Mouse (Mus musculus) brain, embryonic 14.5 days (tissue): ENCODE measurements around the gene Zfp385a. TPM values are rescaled to one million over a fixed set of nuclear protein-coding genes. Genes with fewer than 3 reads are reported as not detected.

Experiments used
- DNase-seq: peaks from one replicate; pipeline ENCODE4 v3.0.0-alpha.2; 2011; ENCODE audit warnings: low read depth
- CTCF ChIP-seq: fragments of 200-500 bp; IDR thresholded peaks from 2 replicates; pipeline ENCODE4 v1.5.1; 2012; ENCODE audit warnings: inconsistent platforms, mild to moderate bottlenecking, moderate library complexity, borderline replicate concordance; ENCODE audit not compliant: insufficient read depth, insufficient read length; ENCODE audit errors: extremely low read depth
- POLR2A ChIP-seq: fragments of 200-500 bp; IDR thresholded peaks from 2 replicates; pipeline ENCODE4 v1.6.1; 2012; ENCODE audit warnings: mild to moderate bottlenecking, inconsistent platforms, borderline replicate concordance; ENCODE audit not compliant: poor library complexity, insufficient read depth, insufficient read length, severe bottlenecking; ENCODE audit errors: extremely low read depth
- polyA plus RNA-seq: library from polyadenylated mRNA; depleted of rRNA; stranded (reverse); fragments of >200 nt; gene quantifications from 2 replicates; pipeline ENCODE4 v1.2.3, GENCODE M21; 2012

Zfp385a gene
- polyA plus RNA-seq, 1 experiment: 37.5 TPM

DNA sequence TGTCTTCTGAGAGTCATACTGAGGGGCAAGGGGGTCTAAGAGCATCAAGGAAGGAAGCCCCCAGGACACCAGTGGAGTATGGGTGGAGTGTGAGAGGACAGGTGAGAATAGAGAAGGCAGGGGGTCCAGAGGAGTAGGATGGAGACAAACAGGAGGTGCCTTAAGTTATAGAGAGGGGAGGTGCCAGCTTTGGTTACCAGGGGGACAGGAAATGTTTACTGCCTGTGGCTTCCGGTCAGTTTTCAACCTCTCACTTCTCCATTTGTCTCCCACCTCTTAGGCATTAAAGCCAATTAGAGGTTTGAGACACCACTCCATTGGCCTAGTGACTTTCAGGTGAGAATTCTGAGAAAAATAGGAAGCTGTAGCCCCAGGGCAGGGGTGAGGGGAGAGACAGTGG, 21.4 kb upstream of the Zfp385a start:
- TF ChIP-seq CTCF (no peak), POLR2A (no peak)
- no peak for DNase-seq

DNA sequence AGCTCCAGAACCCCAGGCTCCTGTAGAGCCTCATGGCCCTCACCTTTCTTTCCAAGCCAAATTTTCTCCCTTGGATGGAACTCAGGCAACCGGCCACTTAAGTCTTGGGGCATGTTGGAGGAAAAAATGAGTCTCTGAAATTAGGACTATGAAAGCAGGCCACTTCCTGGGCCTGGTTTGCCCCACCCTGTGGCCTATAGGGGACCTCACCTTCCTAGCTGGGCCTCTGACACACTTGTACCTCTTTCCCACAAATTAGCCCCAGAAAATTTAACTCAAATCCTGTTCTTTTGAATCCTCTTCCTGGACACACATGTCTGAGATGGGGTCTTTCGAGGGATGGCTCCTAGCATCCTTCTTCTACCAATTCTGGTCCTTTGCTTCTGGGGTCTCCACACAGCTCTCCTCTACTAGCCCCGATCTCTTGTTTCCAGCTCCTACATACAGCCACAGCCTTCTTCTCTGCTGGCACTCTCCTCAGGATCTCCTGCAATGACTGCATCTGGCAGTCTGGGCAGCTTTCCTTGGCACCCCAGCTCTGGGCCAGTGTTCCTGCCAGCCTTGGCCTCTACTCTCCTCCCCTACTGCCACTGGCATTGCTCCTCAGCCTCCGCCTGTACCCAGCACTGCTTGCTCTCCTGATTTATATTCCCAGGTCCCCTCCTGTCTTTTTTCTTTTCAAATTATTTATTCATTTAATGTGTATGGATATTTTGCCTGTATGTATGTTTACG, 20.1 kb upstream of the Zfp385a start:
- no peak for DNase-seq
- TF ChIP-seq CTCF (no peak), POLR2A (no peak)

DNA sequence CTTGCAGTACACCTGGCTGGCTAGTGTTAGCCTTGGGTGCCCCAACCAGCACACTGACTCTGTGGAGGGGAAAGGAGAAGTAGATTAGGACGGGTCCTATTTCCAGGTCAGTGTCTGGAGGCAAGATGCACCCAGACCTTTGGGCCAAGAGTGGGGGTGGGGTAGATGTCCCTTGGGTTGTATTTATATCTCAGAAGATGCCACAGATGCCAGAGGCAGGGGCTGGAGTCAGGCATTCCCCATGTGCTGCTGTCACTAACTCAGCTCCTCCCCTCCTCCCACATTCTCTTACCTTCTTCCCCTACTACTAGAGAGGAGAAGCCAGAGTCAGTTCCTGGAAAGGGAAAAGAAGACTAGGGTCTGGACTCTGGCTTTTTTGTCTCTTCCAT, 19.2 kb upstream of the Zfp385a start:
- TF ChIP-seq POLR2A: no peak
- TF ChIP-seq CTCF: no peak

DNA sequence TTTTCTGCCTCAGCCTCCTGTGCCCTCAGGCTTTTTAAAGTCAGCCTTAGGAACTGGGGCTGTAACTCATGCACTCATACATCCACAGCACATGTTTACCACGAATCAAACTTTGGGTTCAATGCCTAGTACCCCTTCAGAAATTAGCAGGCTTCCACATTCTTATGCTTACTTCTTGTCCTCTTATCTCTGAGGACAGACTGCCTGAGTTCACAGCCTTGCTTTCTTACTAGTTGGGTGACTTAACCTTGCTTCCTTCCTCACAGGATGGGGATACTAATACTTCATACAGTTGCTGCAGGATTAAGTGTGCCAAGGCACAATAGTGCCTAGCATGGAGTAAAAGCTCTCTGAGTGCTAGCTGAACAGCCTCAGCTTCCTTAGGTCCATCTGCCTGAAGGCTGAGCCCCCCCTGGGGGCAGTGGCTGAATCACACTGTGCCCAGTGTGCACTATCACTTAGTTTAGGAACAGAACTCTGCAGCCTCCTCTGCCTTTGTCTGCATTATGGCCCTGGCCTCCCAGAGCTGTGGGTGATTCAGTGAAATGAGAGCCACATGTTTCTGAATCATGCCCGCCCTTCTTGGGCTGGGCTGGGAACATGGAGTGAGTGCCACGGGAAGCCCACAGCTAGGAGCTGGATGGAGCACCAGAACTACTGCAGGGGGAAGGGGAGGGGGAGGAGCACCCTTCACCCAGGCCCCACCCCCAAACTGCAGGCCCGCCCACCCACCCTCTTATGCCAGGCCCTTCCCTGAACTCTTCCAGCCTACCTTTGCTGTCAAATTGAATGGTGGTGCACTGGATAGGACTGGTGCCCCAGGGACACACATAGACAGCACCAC, 18.6 kb upstream of the Zfp385a start:
- TF ChIP-seq POLR2A: no peak
- no peak for TF ChIP-seq CTCF
- DNase-seq: no peak

More for the DNA sequence above, 19.2 kb upstream of the Zfp385a start:
- no peak for DNase-seq

DNA sequence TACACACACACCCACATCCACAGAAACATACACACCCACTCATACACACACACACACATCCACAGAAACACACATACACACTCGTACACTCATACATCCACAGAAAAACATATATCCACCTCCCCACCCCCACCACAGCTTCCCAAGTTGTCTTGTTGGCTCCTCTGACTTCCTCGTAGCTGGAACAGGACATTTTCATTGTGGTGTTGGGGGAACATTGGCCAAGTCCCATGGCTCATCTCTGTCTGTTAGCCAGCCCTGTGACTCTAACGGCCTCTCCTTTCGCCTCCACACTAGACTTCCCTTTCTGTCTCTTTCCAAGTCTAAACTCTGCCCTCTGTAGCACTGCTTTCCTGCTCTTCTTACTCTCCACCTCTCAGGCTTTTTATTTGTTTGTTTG, 17.9 kb upstream of the Zfp385a start:
- TF ChIP-seq POLR2A: no peak
- no peak for TF ChIP-seq CTCF
- no peak for DNase-seq

DNA sequence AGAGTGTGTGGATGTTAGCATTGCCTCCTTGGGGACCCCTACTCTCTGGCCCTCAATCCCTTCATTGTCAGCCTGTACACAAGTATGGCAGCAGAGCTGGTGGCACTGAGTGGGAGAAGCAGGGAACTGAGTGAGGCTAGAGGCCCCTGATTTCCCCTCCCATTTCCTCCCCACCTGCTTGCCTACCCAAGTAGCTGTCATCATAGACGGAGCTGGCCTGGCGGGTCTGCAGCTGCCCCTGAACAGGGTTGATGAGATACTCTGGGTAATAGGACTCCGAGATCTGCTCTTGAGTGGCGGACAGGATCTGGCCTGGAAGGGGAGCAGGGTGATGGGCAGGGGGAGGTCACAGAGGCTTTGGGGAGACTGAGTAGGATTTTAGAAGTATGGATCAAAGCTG, 16.2 kb upstream of the Zfp385a start:
- no peak for TF ChIP-seq POLR2A
- no peak for TF ChIP-seq CTCF

DNA sequence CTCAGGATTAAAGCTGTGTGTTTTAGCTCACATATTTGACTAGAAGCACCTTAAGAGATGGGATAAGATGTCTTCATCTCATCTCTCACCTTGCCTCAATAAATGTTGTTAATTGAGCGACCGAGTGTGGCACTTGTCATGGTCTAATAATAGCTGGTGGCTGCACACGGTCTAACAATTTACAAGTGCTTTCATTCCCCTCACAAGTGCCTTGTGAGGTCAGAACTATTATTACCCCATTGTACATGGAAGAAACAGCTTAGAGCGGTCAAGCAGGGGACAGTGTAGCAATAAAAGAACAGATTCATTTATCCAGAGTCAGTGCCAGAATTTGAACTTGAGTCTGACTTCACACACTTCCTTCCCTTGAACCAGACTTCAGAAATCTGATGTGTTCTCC, 15.5 kb upstream of the Zfp385a start:
- no peak for DNase-seq
- no peak for TF ChIP-seq CTCF
- no peak for TF ChIP-seq POLR2A

More for the DNA sequence above, 16.2 kb upstream of the Zfp385a start:
- DNase-seq: no peak

DNA sequence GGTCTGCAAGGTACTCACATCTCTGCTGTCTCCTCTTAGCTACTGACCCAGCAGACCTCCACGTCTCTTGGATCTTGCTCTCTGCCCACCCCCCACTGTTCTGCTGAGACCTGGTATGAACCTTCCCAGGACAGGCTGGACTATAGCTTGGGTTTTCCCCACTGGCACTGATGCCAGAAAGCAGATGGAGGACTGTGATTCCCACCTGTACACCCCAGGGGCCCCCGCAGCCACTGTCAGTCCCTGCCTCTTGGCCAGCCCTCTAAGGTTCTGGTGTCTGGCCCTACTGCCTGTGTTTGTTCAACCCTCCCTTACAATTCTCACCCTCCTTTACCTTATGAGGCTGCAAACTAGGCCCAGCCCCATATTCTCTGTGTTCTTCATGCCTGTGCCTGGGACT, 14.8 kb upstream of the Zfp385a start:
- TF ChIP-seq POLR2A: no peak
- TF ChIP-seq CTCF: no peak
- no peak for DNase-seq

DNA sequence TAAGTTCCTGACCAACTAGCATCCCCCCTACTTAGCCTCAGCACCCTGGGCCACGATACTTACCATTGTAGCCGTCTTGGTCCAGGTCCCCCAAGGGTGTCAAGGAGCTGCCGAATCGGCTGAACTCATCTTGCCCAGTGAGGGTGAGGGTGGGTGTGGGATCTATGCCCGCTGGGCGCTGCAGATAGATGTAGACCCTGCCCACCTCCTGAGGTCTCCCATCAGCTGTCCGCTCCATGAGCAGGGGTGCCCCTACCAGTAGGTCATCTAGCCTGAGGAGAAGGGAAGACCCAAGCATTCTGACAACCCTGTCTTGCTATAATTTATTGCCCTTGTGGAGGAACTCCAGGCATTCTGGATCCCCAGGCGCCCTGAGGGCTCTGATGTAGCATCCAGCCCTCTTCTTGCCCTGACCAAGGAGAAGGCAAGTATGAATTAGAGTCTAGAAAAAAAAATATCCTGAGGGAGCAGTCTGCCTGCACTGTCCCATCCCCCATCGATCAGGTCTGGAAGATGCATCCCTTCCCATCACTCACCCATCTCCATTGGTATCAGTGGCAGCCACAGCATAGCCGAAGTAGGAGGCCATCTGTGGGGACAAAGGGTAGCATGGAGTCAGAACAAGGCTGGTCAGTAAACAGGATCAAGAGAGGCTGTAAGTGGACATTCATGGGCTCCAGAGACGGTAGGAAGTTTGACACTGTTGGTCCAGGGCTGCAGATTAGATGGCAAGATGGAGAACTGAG, 13.8 kb upstream of the Zfp385a start:
- DNase-seq: no peak
- TF ChIP-seq POLR2A (no peak), CTCF (no peak)

DNA sequence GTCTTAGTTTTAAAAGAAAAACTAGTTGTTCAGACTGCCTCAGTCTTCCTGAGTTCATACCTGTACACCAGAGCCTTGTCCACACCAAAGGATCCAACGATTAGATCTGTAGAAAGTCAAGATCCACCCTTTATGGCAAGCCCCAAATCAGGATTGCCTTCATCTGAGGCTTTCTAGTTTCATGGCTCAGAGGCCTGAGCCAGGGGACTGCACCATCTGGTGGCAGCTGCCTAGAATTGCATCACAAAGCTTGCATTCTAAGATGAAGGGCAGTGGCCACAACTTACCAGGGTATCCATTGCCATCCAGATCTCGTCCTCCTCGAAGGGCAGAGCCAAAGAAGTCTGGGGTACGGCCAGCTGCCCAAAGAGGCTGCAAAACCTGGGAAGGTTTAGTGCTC, 13.0 kb upstream of the Zfp385a start:
- DNase-seq: peak; percentile 75
- TF ChIP-seq POLR2A: no peak
- TF ChIP-seq CTCF: peak; percentile 84

DNA sequence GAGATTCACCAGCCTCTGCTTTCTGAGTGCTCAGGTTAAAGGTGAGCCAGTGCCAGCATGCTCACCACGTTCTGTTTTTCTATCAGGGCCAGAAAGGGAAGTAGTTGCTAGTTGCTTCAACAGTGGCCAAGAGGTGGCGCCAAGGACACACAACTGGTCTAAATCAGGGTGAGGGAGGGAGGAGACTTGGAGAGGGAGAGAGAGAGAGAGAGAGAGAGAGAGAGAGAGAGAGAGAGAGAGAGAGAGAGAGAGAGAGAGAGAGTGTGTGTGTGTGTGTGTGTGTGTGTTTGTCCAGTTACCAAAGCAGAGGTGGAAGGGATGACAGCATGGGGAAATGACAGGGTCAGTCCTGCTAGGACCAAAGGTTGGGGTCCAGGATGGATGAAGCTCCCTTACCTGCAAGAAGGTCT, 7.4 kb upstream of the Zfp385a start:
- peak; percentile 87 for DNase-seq
- TF ChIP-seq CTCF (peak; percentile 62; the same call in 1 of the 2 replicates), POLR2A (no peak)

DNA sequence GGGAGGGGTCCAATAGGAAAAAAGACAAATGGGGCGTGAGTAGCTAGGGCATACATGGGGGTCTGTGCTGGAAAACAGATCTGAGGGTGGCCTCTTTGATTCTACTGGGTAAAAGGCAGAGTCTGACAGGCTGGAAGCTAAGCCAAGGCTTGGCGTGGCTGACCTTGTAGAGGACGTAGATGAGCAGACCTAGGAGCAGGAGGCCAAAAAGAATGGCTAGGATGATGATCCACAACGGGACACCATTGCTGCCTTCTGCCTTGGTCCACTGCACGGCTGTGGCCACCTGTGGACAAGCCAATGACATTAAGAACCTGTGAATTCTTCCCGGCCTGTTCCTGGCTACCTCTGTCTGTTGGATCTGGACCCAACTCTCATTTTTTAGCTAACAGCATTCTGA, 5.9 kb upstream of the Zfp385a start:
- DNase-seq: no peak
- no peak for TF ChIP-seq CTCF
- no peak for TF ChIP-seq POLR2A

DNA sequence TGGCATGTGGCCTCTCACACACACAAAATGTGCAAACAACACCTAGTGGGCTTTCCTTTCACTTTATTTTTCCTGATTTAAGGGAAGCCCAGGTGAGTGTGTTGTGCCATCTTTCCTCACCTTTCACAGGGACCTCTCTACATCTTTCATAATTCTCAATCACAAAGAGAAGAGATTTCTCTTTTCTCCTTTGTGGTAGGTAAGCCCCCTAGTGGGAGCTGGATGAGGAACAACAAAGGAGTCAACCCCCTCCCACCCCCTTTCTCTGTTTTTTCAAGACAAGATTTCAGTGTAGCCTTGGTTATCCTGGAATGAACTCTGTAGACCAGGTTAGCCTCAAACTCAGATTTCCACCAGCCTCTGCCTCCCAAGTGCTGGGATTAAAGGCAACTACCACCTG, 3.7 kb upstream of the Zfp385a start:
- no peak for DNase-seq
- no peak for TF ChIP-seq POLR2A
- no peak for TF ChIP-seq CTCF
